Mouse (Mus musculus) forebrain, embryonic 13.5 days (tissue): ENCODE results near the gene Dlg4. TPM values are rescaled to one million over a fixed set of nuclear protein-coding genes. Genes with fewer than 3 reads are reported as not detected.

Source experiments
- ATAC-seq: fragments of 200-750 bp; cut with Nextera tagmentation; 2 replicates; pipeline ENCODE4 v1.8.0; 2017
- H3K27ac ChIP-seq: fragments of 300-500 bp; sonication (generic); 2 replicates; pipeline ENCODE4 v1.5.1; 2015; ENCODE audit warnings: inconsistent platforms, mild to moderate bottlenecking, moderate library complexity
- H3K27me3 ChIP-seq: fragments of 300-500 bp; sonication (generic); 2 replicates; pipeline ENCODE4 v1.6.1; 2015; ENCODE audit warnings: mild to moderate bottlenecking, inconsistent platforms
- H3K36me3 ChIP-seq: fragments of 300-500 bp; sonication (generic); 2 replicates; pipeline ENCODE4 v1.6.1; 2015; ENCODE audit warnings: mild to moderate bottlenecking, inconsistent platforms; ENCODE audit not compliant: poor library complexity, severe bottlenecking
- H3K4me1 ChIP-seq: fragments of 300-500 bp; sonication (generic); 2 replicates; pipeline ENCODE4 v1.6.1; 2015; ENCODE audit warnings: inconsistent platforms
- H3K4me2 ChIP-seq: fragments of 300-500 bp; sonication (generic); 2 replicates; pipeline ENCODE4 v1.6.1; 2015; ENCODE audit warnings: inconsistent platforms, mild to moderate bottlenecking, moderate library complexity
- H3K4me3 ChIP-seq: fragments of 300-500 bp; sonication (generic); 2 replicates; pipeline ENCODE4 v1.5.1; 2015; ENCODE audit warnings: mild to moderate bottlenecking, inconsistent platforms
- H3K9ac ChIP-seq: fragments of 300-500 bp; sonication (generic); 2 replicates; pipeline ENCODE4 v1.6.1; 2015; ENCODE audit warnings: mild to moderate bottlenecking, inconsistent platforms
- H3K9me3 ChIP-seq: fragments of 300-500 bp; sonication (generic); replicated peaks from 2 replicates; pipeline ENCODE4 v1.6.1; 2016; ENCODE audit warnings: inconsistent platforms
- WGBS: fragments of 180-500 bp; shearing (Covaris S2); methylation state at CpG from one replicate; pipeline ENCODE4 v1.1.7; 2015; 5-methylcytosine and 5-hydroxymethylcytosine counted together
- polyA plus RNA-seq: library from polyadenylated mRNA; unstranded; fragments of >200 nt; fragmentation: Nextera tagmentation; extraction: Ambion mirVana; gene quantifications from 2 replicates; pipeline ENCODE4 v1.2.1, GENCODE M21; 2015

Gene Dlg4
- polyA plus RNA-seq, 1 experiment from 2014 or later = 26.2 TPM

- no peak for ATAC-seq
- 0 out of 2 replicates have a peak, but pooled peaks cover 6% of the 10 kb centered on the region for H3K4me1 ChIP-seq
- H3K9me3 ChIP-seq = no peaks in the 10 kb centered on the region
- peaks cover 78% of the 10 kb centered on the region for H3K36me3 ChIP-seq
- WGBS = 95% methylated on average over 7 of the region's 7 CpGs
- no peaks in the 10 kb centered on the region for H3K27me3 ChIP-seq
- H3K4me3 ChIP-seq = no peak overlapping the region
- H3K27ac ChIP-seq = no peak overlapping the region
- no peak overlapping the region for H3K4me2 ChIP-seq
- no peak overlapping the region for H3K9ac ChIP-seq
Observed at GRCm38 (mm10) chr11:70040184-70040583, 23.4 kb downstream of the Dlg4 start.

- no peaks in the 10 kb centered on the region for H3K9me3 ChIP-seq
- ATAC-seq = no peak
- WGBS = 91% methylated on average over 23 of the region's 23 CpGs
Observed at GRCm38 (mm10) chr11:70042309-70043085, 25.8 kb downstream of the Dlg4 start.

GRCm38 (mm10) chr11:70043665-70044064 is 26.9 kb downstream of the Dlg4 start:
- no peaks in the 10 kb centered on the region for H3K9me3 ChIP-seq
- no peak overlapping the region for H3K4me3 ChIP-seq
- H3K4me1 ChIP-seq = 0 out of 2 replicates have a peak, but pooled peaks cover 6% of the 10 kb centered on the region
- no peak overlapping the region for H3K9ac ChIP-seq
- 87% methylated on average over 7 of the region's 7 CpGs for WGBS
- ATAC-seq = no peak
- H3K36me3 ChIP-seq = peaks cover 67% of the 10 kb centered on the region
- H3K4me2 ChIP-seq = no peak overlapping the region
- no peaks in the 10 kb centered on the region for H3K27me3 ChIP-seq
- no peak overlapping the region for H3K27ac ChIP-seq

More at GRCm38 (mm10) chr11:70042309-70043085, 25.8 kb downstream of the Dlg4 start:
- Histone ChIP-seq H3K9ac (no peak overlapping the region), H3K4me3 (no peak overlapping the region), H3K4me1 (0 out of 2 replicates have a peak, but pooled peaks cover 6% of the 10 kb centered on the region), H3K4me2 (no peak overlapping the region), H3K36me3 (peaks cover 76% of the 10 kb centered on the region), H3K27me3 (no peaks in the 10 kb centered on the region), H3K27ac (no peak overlapping the region)

- Histone ChIP-seq H3K4me1 (0 out of 2 replicates have a peak, but pooled peaks cover 6% of the 10 kb centered on the region), H3K27ac (no peak overlapping the region), H3K27me3 (no peaks in the 10 kb centered on the region), H3K4me3 (no peak overlapping the region), H3K36me3 (peaks cover 51% of the 10 kb centered on the region), H3K9me3 (no peaks in the 10 kb centered on the region), H3K4me2 (no peak overlapping the region), H3K9ac (no peak overlapping the region)
- 37% methylated on average over 9 of the region's 9 CpGs for WGBS
- no peak for ATAC-seq
Observed at GRCm38 (mm10) chr11:70045435-70045834, 28.7 kb downstream of the Dlg4 start.

GRCm38 (mm10) chr11:70049366-70049765 is 32.6 kb downstream of the Dlg4 start:
- Histone ChIP-seq H3K27ac (no peak overlapping the region), H3K4me2 (no peak overlapping the region), H3K9ac (no peak overlapping the region), H3K4me1 (no peaks in the 10 kb centered on the region), H3K9me3 (no peaks in the 10 kb centered on the region), H3K27me3 (no peaks in the 10 kb centered on the region), H3K36me3 (peaks cover 12% of the 10 kb centered on the region), H3K4me3 (no peak overlapping the region)
- WGBS = 69% methylated on average over 6 of the region's 6 CpGs
- no peak for ATAC-seq

- no peaks in the 10 kb centered on the region for H3K4me1 ChIP-seq
- H3K36me3 ChIP-seq = peaks cover 7% of the 10 kb centered on the region
- 60% methylated on average over 10 of the region's 10 CpGs for WGBS
- ATAC-seq = no peak
- no peak overlapping the region for H3K27ac ChIP-seq
- H3K9ac ChIP-seq = no peak overlapping the region
- H3K4me3 ChIP-seq = no peak overlapping the region
- no peak overlapping the region for H3K4me2 ChIP-seq
- no peaks in the 10 kb centered on the region for H3K9me3 ChIP-seq
- no peaks in the 10 kb centered on the region for H3K27me3 ChIP-seq
Observed at GRCm38 (mm10) chr11:70049816-70050215, 33.1 kb downstream of the Dlg4 start.

GRCm38 (mm10) chr11:70053156-70053555 is 36.4 kb downstream of the Dlg4 start:
- Histone ChIP-seq H3K4me1 (peaks cover 5% of the 10 kb centered on the region; the same call in 1 of the 2 replicates), H3K4me2 (no peak overlapping the region), H3K36me3 (no peaks in the 10 kb centered on the region), H3K9me3 (no peaks in the 10 kb centered on the region), H3K4me3 (no peak overlapping the region), H3K9ac (no peak overlapping the region), H3K27ac (no peak overlapping the region), H3K27me3 (no peaks in the 10 kb centered on the region)
- no peak for ATAC-seq
- 62% methylated on average over 7 of the region's 7 CpGs for WGBS

GRCm38 (mm10) chr11:70053898-70054570 is 37.3 kb downstream of the Dlg4 start, which contains the start of gene Asgr1:
TSS of gene Asgr1 (plus strand) at chr11:70054085.
- 86% methylated on average over 10 of the region's 10 CpGs for WGBS
- no peak within 1 kb of the TSS for H3K27ac ChIP-seq
- no peaks in the 10 kb centered on the region for H3K9me3 ChIP-seq

GRCm38 (mm10) chr11:70055618-70056214 is 39.0 kb downstream of the Dlg4 start:
- Histone ChIP-seq H3K4me3 (no peak overlapping the region), H3K9me3 (no peaks in the 10 kb centered on the region), H3K27ac (no peak overlapping the region), H3K27me3 (no peaks in the 10 kb centered on the region), H3K9ac (no peak overlapping the region), H3K4me1 (peaks cover 5% of the 10 kb centered on the region; the same call in 1 of the 2 replicates), H3K4me2 (peak overlapping the region; percentile 27; the same call in 1 of the 2 replicates), H3K36me3 (no peaks in the 10 kb centered on the region)
- WGBS = 28% methylated on average over 18 of the region's 18 CpGs
- ATAC-seq = peak; percentile 48; the same call in 1 of the 2 replicates

More at GRCm38 (mm10) chr11:70053898-70054570, 37.3 kb downstream of the Dlg4 start, which contains the start of gene Asgr1:
- Histone ChIP-seq H3K36me3 (no peaks in the 10 kb centered on the region), H3K4me2 (no peak within 1 kb of the TSS), H3K4me1 (peaks cover 5% of the 10 kb centered on the region; the same call in 1 of the 2 replicates), H3K4me3 (no peak within 1 kb of the TSS), H3K27me3 (no peaks in the 10 kb centered on the region), H3K9ac (no peak within 1 kb of the TSS)
- no peak for ATAC-seq

- no peaks in the 10 kb centered on the region for H3K27me3 ChIP-seq
- H3K9me3 ChIP-seq = no peaks in the 10 kb centered on the region
- H3K36me3 ChIP-seq = no peaks in the 10 kb centered on the region
- no peak overlapping the region for H3K9ac ChIP-seq
- H3K4me1 ChIP-seq = peaks cover 5% of the 10 kb centered on the region; the same call in 1 of the 2 replicates
- ATAC-seq = no peak
- H3K27ac ChIP-seq = no peak overlapping the region
- 85% methylated on average over 9 of the region's 9 CpGs for WGBS
- H3K4me2 ChIP-seq = no peak overlapping the region
- H3K4me3 ChIP-seq = no peak overlapping the region
Observed at GRCm38 (mm10) chr11:70057805-70058204, 41.1 kb downstream of the Dlg4 start.

- Histone ChIP-seq H3K27me3 (no peaks in the 10 kb centered on the region), H3K9ac (no peak overlapping the region), H3K4me3 (no peak overlapping the region), H3K27ac (no peak overlapping the region), H3K4me1 (peaks cover 5% of the 10 kb centered on the region; the same call in 1 of the 2 replicates), H3K9me3 (no peaks in the 10 kb centered on the region), H3K4me2 (no peak overlapping the region), H3K36me3 (no peaks in the 10 kb centered on the region)
- ATAC-seq = no peak
- WGBS = 74% methylated on average over 6 of the region's 6 CpGs
Observed at GRCm38 (mm10) chr11:70059930-70060329, 43.2 kb downstream of the Dlg4 start.

GRCm38 (mm10) chr11:70063053-70063452 is 46.3 kb downstream of the Dlg4 start:
- H3K9ac ChIP-seq = no peak overlapping the region
- ATAC-seq = no peak
- no peaks in the 10 kb centered on the region for H3K27me3 ChIP-seq
- H3K4me1 ChIP-seq = no peaks in the 10 kb centered on the region
- H3K27ac ChIP-seq = no peak overlapping the region
- 72% methylated on average over 3 of the region's 3 CpGs for WGBS
- H3K36me3 ChIP-seq = no peaks in the 10 kb centered on the region
- no peaks in the 10 kb centered on the region for H3K9me3 ChIP-seq
- H3K4me3 ChIP-seq = no peak overlapping the region
- no peak overlapping the region for H3K4me2 ChIP-seq
